8 mouse cellular contexts compared by ENCODE assay signal in the genomic region with DNA sequence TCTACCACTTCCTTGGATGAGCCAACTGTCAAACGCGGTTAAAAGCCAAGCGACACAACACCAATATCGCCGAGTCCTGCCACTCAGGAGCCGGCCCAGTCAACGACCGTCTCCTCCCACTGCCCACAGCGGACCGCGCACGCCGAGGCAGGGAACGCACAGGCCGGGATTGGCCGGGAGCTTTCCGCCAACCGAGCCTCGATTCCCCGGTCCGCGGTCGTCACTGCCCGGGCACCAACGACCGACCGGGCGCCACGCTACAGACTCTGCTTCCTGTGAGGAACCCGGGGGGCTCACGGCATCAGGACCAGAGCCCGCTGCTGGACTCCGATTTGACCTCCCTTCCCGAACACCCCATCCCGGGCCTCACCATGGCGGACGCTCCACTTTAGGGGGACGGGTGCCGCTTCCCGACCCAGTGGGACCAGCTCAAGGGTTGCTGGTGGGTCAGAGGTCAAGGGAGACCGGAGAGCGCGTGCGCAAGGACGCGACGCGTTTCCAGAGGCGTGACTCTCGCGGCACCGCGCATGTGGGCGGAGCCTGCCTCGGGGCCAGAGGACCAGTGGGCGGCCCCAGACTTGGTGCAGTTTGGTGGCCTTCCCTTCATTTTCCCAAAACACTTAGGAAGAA. TPM values are rescaled to one million over a fixed set of nuclear protein-coding genes. Genes with fewer than 3 reads are reported as not detected.
A peak's percentile ranks its signal among the peaks of the same experiment; 100 is the strongest.
DNase-seq lines count a peak whose midpoint lies in the region; ATAC-seq and TF ChIP-seq lines count a peak whose summit lies in the region.

A gene (minus strand): TSS at position 508 of the 630 bp plus-strand sequence.

- under 1% methylated on average over 56 of the region's 56 CpGs for WGBS in lung, embryonic 16.5 days

- ATAC-seq in G1E (ENCODE audit: extremely low read depth, insufficient number of reproducible peaks, low FRiP score, poor library complexity, severe bottlenecking) = peak; percentile 70
- peak; percentile 83 to 84 for ATAC-seq in hematopoietic stem cell, adult 5-6 weeks (replicated peaks in 1 of 2; ENCODE audit: insufficient read depth in 1 of 2, low FRiP score in 2 of 2, low TSS enrichment in 1 of 2, low read depth in 1 of 2, poor library complexity in 2 of 2, severe bottlenecking in 2 of 2)
- peak; percentile 92 for ATAC-seq in lung, embryonic 16.5 days (ENCODE audit: low read depth)

- peak within 1 kb of the TSS; percentile 88 for H3K4me3 ChIP-seq in G1E (ENCODE audit: low read depth, low read length)
- H3K4me3 ChIP-seq in lung, embryonic 16.5 days (ENCODE audit: low read length) = peak within 1 kb of the TSS; percentile 88

- peak within 1 kb of the TSS; percentile 78 for H3K4me2 ChIP-seq in lung, embryonic 16.5 days (ENCODE audit: low read depth, low read length)

- peaks cover 34% of the 10 kb centered on the region for H3K4me1 ChIP-seq in G1E (ENCODE audit: insufficient read depth, low read depth, low read length)
- H3K4me1 ChIP-seq in lung, embryonic 16.5 days (replicated peaks; ENCODE audit: control insufficient read depth, insufficient read depth, low read length) = peaks cover 14% of the 10 kb centered on the region

- H3K9ac ChIP-seq in lung, embryonic 16.5 days (ENCODE audit: low read length) = peak within 1 kb of the TSS; percentile 93

- peak; percentile 80 for DNase-seq in G1E (ENCODE audit: low spot score)
- peak; percentile 91 to 93 for DNase-seq in cerebellum, adult 18-20 months
- peak; percentile 93 for DNase-seq in forelimb bud, embryonic 11.5 days (ENCODE audit: low read depth, low spot score)
- peak; percentile 85 for DNase-seq in layer of hippocampus, adult 9-10 months (ENCODE audit: low spot score)
- peak; percentile 80 for DNase-seq in ovary, postnatal 10 days (ENCODE audit: low spot score)
- DNase-seq in thymus, postnatal 10 days (ENCODE audit: low spot score in 2 of 2) = peak; percentile 76 to 82

- H3K36me3 ChIP-seq in G1E (replicated peaks) = peaks cover 77% of the 10 kb centered on the region
- H3K36me3 ChIP-seq in lung, embryonic 16.5 days (ENCODE audit: control insufficient read depth, insufficient read depth, low read length) = no peaks in the 10 kb centered on the region

- peak within 1 kb of the TSS; percentile 85 for H3K27ac ChIP-seq in lung, embryonic 16.5 days (ENCODE audit: low read length)

- no peak for TF ChIP-seq CTCF in G1E (IDR thresholded peaks at IDR 0.05; ENCODE audit: low read depth, low read length)

- no peaks in the 10 kb centered on the region for H3K9me3 ChIP-seq in G1E (replicated peaks)
- H3K9me3 ChIP-seq in lung, embryonic 16.5 days (ENCODE audit: control insufficient read depth, low read length) = no peaks in the 10 kb centered on the region

- no peaks in the 10 kb centered on the region for H3K27me3 ChIP-seq in G1E (ENCODE audit: insufficient read depth, low read length)
- H3K27me3 ChIP-seq in lung, embryonic 16.5 days (ENCODE audit: control insufficient read depth, insufficient read depth, low read depth, low read length) = no peaks in the 10 kb centered on the region

RNA-seq across cellular contexts. Expression of the gene that starts here (rescaled TPM):
- total RNA-seq in G1E (2014; fragmentation: Nextera tagmentation) (65.3 and 70.0 TPM in 2 replicates), G1E (2017) (41.7 and 48.3 TPM in 2 replicates)
- 35.3 and 51.6 TPM in 2 replicates for polyA plus RNA-seq in G1E (2012)
- total RNA-seq in hematopoietic stem cell, adult 5-6 weeks (2017) = 37.6 and 53.7 TPM in 2 replicates
- polyA plus RNA-seq in lung, embryonic 16.5 days (2015; fragmentation: Nextera tagmentation; extraction: Ambion mirVana) = 89.9 and 96.2 TPM in 2 replicates

Comparison
In these comparisons a context has a peak if more than half of its experiments do, and no peak if none do; other contexts are left out.
1. Peak in every context shown above with its lines: DNase-seq, ATAC-seq, H3K4me3 ChIP-seq and H3K27ac ChIP-seq.